Mouse (Mus musculus) limb, embryonic 14.5 days (tissue): Measurements from ENCODE around the gene Pla2g4f. TPM values are rescaled to one million over a fixed set of nuclear protein-coding genes. Genes with fewer than 3 reads are reported as not detected.

Experiments
- ATAC-seq: fragments of 200-750 bp; cut with Nextera tagmentation; 2 replicates; pipeline ENCODE4 v1.8.0; 2017; ENCODE audit warnings: low read depth, moderate number of reproducible peaks, moderate TSS enrichment; ENCODE audit not compliant: low FRiP score
- DNase-seq: peaks from one replicate; pipeline ENCODE4 v3.0.0-alpha.2; 2015; ENCODE audit warnings: low spot score
- H3K27ac ChIP-seq: fragments of 300-500 bp; sonication (generic); replicated peaks from 2 replicates; pipeline ENCODE4 v1.5.1; 2014; ENCODE audit warnings: low read depth, mild to moderate bottlenecking, low read length, moderate library complexity, mixed read lengths
- H3K27me3 ChIP-seq: fragments of 300-500 bp; sonication (generic); 2 replicates; pipeline ENCODE4 v1.6.1; 2014; ENCODE audit warnings: low read length, mixed read lengths; ENCODE audit not compliant: control insufficient read depth, insufficient read depth
- H3K36me3 ChIP-seq: fragments of 300-500 bp; sonication (generic); 2 replicates; pipeline ENCODE4 v1.6.1; 2014; ENCODE audit warnings: mild to moderate bottlenecking, low read length, moderate library complexity, mixed read lengths; ENCODE audit not compliant: control insufficient read depth, insufficient read depth
- H3K4me1 ChIP-seq: fragments of 300-500 bp; sonication (generic); 2 replicates; pipeline ENCODE4 v1.6.1; 2014; ENCODE audit warnings: antibody characterized with exemption, low read length, mixed read lengths; ENCODE audit not compliant: control insufficient read depth, insufficient read depth
- H3K4me2 ChIP-seq: fragments of 300-500 bp; sonication (generic); replicated peaks from 2 replicates; pipeline ENCODE4 v1.6.1; 2014; ENCODE audit warnings: low read depth, mild to moderate bottlenecking, low read length, moderate library complexity; ENCODE audit not compliant: severe bottlenecking
- H3K4me3 ChIP-seq: fragments of 300-500 bp; sonication (generic); replicated peaks from 2 replicates; pipeline ENCODE4 v1.5.1; 2014; ENCODE audit warnings: low read length
- H3K9ac ChIP-seq: fragments of 300-500 bp; sonication (generic); 2 replicates; pipeline ENCODE4 v1.6.1; 2014; ENCODE audit warnings: mild to moderate bottlenecking, low read depth, low read length, moderate library complexity; ENCODE audit not compliant: severe bottlenecking
- H3K9me3 ChIP-seq: fragments of 300-500 bp; sonication (generic); 2 replicates; pipeline ENCODE4 v1.6.1; 2016; ENCODE audit warnings: low read length; ENCODE audit not compliant: control insufficient read depth
- POLR2A ChIP-seq: fragments of 200-500 bp; IDR thresholded peaks from 2 replicates; pipeline ENCODE4 v1.8.0; 2012; ENCODE audit warnings: inconsistent platforms, mild to moderate bottlenecking, moderate library complexity, borderline replicate concordance; ENCODE audit not compliant: insufficient read depth, insufficient read length; ENCODE audit errors: extremely low read depth
- WGBS: fragments of 180-500 bp; shearing (Covaris S2); extraction: QIAGEN DNeasy Blood & Tissue Kit; methylation state at CpG from one replicate; pipeline ENCODE4 v1.1.7; 2014; 5-methylcytosine and 5-hydroxymethylcytosine counted together
- polyA plus RNA-seq, 2 experiments: library from polyadenylated mRNA; depleted of rRNA in 1 of 2; stranded (reverse) in 1 of 2; unstranded in 1 of 2; fragments of >200 nt; fragmentation: Nextera tagmentation in 1 of 2; extraction: Ambion mirVana in 1 of 2; gene quantifications; 2 replicates each; pipeline versions ENCODE4 v1.2.1 to v1.2.3; 2012 to 2014

The Pla2g4f gene
- polyA plus RNA-seq, 2 experiments: 3.6 to 5.5 TPM

DNA sequence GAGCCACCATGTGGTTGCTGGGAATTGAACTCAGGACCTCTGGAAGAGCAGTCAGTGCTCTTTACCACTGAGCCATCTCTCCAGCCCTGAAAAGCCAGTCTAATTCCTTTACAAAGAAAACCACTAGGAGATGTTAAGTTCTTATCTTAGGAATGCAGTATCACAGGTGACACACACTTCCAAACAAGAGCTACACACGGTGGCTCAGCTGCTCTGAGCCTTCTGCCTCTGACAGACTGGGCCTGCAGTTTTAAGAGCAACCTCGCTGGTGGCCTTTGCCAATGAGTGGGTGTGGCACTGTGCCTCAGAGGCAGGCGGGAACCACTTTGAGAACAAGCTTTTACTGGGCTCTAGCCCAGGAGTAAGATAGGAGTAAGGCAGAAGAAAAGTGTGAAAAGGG lies 9.9 kb downstream of the Pla2g4f start:
- 0 out of 2 replicates have a peak, but pooled peaks cover 2% of the 10 kb centered on the region for H3K4me1 ChIP-seq
- no peaks in the 10 kb centered on the region for H3K9me3 ChIP-seq
- no peak overlapping the region for H3K4me2 ChIP-seq
- no peak for ATAC-seq
- no peaks in the 10 kb centered on the region for H3K36me3 ChIP-seq
- no peaks in the 10 kb centered on the region for H3K27me3 ChIP-seq
- no peak for DNase-seq
- no peak for TF ChIP-seq POLR2A
- no peak overlapping the region for H3K27ac ChIP-seq
- no peak overlapping the region for H3K4me3 ChIP-seq
- WGBS: 9% methylated on average over 3 of the region's 3 CpGs
- no peak overlapping the region for H3K9ac ChIP-seq

DNA sequence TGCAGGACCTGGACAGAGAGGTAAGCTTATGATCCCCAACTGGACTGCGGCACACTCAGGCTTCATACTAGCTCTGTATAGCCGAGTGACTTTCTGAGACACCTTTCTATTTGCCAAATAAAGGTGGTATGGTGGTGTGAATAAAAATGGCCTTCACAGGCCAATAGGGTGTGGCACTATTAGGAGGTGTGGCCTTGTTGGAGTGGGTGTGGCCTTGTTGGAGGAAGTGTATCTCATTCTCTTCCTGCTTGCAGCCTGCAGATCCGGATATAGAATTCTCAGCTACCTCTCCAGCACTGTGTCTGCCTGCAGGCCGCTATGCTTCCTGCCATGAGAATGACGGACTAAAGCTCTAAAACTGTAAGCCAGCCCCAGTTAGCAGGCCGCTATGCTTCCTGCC lies 12.9 kb downstream of the Pla2g4f start:
- ATAC-seq (no peak), DNase-seq (no peak)
- no peaks in the 10 kb centered on the region for H3K27me3 ChIP-seq
- no peak overlapping the region for H3K4me2 ChIP-seq
- no peak for TF ChIP-seq POLR2A
- no peak overlapping the region for H3K9ac ChIP-seq
- 0 out of 2 replicates have a peak, but pooled peaks cover 2% of the 10 kb centered on the region for H3K4me1 ChIP-seq
- H3K9me3 ChIP-seq: no peaks in the 10 kb centered on the region
- WGBS: 90% methylated on average over 6 of the region's 6 CpGs
- no peak overlapping the region for H3K4me3 ChIP-seq
- no peaks in the 10 kb centered on the region for H3K36me3 ChIP-seq
- H3K27ac ChIP-seq: no peak overlapping the region

DNA sequence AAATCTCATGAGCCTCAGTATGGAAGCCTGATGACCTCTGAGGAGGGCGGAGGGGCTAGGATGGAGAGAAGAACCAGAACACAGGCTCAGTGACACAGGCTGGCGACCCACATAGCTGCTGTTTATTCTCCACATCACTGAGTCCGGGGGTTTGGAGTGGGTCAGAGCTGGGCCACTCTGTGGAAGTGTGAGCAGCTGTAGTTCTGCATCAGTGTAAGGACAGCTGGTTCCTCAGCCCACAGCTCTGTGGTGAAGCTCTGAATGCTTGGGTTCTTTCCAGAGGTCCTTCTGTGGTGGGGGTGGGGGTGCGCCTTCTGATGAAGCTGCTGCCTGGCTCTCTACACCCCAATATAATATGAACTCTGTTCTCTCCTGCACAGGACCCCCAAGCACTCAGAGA lies 14.1 kb downstream of the Pla2g4f start:
- no peak for TF ChIP-seq POLR2A
- no peak overlapping the region for H3K27ac ChIP-seq
- ATAC-seq: no peak
- H3K4me2 ChIP-seq: no peak overlapping the region
- DNase-seq: no peak
- no peaks in the 10 kb centered on the region for H3K36me3 ChIP-seq
- 75% methylated on average over 4 of the region's 4 CpGs for WGBS
- H3K9me3 ChIP-seq: no peaks in the 10 kb centered on the region
- no peak overlapping the region for H3K4me3 ChIP-seq
- no peak overlapping the region for H3K9ac ChIP-seq
- no peaks in the 10 kb centered on the region for H3K27me3 ChIP-seq
- H3K4me1 ChIP-seq: 0 out of 2 replicates have a peak, but pooled peaks cover 2% of the 10 kb centered on the region

DNA sequence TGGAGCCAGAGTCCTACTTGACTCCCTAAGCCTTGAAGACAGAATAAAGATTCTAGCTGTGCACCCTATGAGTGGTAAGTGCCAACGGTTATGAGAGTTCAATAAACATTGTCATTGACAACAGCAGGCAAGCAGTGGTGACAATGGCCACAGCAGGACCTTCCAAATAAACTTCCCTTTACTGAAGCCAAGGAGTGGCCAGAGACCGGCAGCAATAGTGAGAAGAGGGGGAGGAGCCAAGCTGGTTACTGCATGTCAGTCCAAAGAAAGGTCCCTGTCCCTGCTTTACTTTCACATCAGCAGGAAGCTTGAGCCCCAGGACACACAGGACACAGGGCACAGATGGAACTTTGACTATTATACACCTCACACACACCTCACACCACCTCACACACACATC lies 17.8 kb downstream of the Pla2g4f start:
- Histone ChIP-seq H3K9ac (no peak overlapping the region), H3K27me3 (no peaks in the 10 kb centered on the region), H3K4me3 (no peak overlapping the region), H3K27ac (no peak overlapping the region), H3K9me3 (no peaks in the 10 kb centered on the region), H3K4me2 (no peak overlapping the region), H3K4me1 (no peaks in the 10 kb centered on the region), H3K36me3 (no peaks in the 10 kb centered on the region)
- ATAC-seq (no peak), DNase-seq (no peak)
- no peak for TF ChIP-seq POLR2A
- 16% methylated on average over 2 of the region's 2 CpGs for WGBS

DNA sequence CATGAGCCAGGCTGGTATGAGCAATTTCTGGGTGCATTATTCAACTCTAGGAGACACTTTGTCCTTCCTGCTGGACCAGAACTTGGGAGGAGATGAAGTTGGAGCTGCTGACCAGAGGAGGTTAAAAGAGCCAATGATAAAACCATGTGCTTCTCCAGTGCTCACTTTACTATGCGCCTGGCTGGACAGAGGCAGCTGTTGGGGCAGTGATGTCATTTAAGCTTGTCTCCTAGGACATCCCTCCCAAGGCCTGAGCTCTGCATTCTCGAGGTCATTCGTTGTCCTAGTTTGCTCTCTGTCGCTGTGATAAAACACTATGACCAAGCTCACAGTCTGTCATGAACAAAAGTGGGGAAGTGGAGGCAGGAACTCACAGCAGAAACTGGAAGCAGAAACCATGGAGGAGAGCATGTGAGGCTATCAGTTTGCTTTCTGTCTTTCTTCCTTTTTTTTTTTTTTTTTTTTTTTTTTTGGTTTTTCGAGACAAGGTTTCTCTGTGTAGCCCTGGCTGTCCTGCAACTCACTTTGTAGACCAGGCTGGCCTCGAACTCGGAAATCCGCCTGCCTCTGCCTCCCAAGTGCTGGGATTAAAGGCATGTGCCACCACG lies 22.4 kb downstream of the Pla2g4f start:
- Histone ChIP-seq H3K9ac (no peak overlapping the region), H3K4me1 (no peaks in the 10 kb centered on the region), H3K4me3 (no peak overlapping the region), H3K36me3 (no peaks in the 10 kb centered on the region), H3K4me2 (no peak overlapping the region), H3K27ac (no peak overlapping the region), H3K27me3 (no peaks in the 10 kb centered on the region), H3K9me3 (no peaks in the 10 kb centered on the region)
- 85% methylated on average over 8 of the region's 9 CpGs for WGBS
- ATAC-seq (no peak), DNase-seq (no peak)
- TF ChIP-seq POLR2A: no peak
